Mouse (Mus musculus): ENCODE measurements around the gene Prkg1.

DNA sequence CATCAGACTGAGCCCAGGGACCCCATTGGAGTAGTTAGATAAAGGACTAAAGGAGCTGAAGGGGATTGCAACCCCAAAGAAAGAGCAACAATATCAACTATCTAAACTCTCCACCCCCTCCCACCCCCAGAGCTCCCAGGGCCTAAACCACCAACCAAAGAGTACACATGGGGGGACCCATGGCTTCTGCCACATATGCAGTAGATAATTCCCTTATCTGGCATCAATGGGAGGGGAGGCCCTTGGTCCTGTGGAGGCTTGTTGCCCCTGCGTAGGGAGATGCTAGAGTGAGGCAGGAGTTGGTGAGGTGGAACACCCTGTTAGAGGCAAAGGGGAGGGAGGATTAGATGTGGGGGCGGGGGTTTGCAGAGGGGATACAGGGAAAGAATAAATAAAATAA lies 826.8 kb downstream of the Prkg1 start:
- no peak for TF ChIP-seq CTCF (IDR thresholded peaks at IDR 0.05)
- no peak for TF ChIP-seq POLR2A (IDR thresholded peaks at IDR 0.05; ENCODE audit: insufficient read depth, low read depth, low read length)
- TF ChIP-seq EP300 (IDR thresholded peaks at IDR 0.05; ENCODE audit: insufficient read depth, low read depth, low read length): no peak
